Mouse (Mus musculus) embryonic facial prominence, embryonic 10.5 days (tissue): ENCODE results near the gene Wnt5b. TPM values are rescaled to one million over a fixed set of nuclear protein-coding genes. Genes with fewer than 3 reads are reported as not detected.

ENCODE experiments used
- DNase-seq: peaks from one replicate; pipeline ENCODE4 v3.0.0-alpha.2; 2017; ENCODE audit warnings: low spot score
- H3K27ac ChIP-seq: fragments of 300-500 bp; sonication (generic); replicated peaks from 2 replicates; pipeline ENCODE4 v1.5.1; 2016; ENCODE audit warnings: mild to moderate bottlenecking
- H3K27me3 ChIP-seq: fragments of 300-500 bp; sonication (generic); replicated peaks from 2 replicates; pipeline ENCODE4 v1.6.1; 2016; ENCODE audit warnings: low read depth, mild to moderate bottlenecking; ENCODE audit not compliant: poor library complexity, severe bottlenecking
- H3K36me3 ChIP-seq: fragments of 300-500 bp; sonication (generic); replicated peaks from 2 replicates; pipeline ENCODE4 v1.6.1; 2016; ENCODE audit warnings: mild to moderate bottlenecking, moderate library complexity
- H3K4me1 ChIP-seq: fragments of 300-500 bp; sonication (generic); 2 replicates; pipeline ENCODE4 v1.6.1; 2016
- H3K4me3 ChIP-seq: fragments of 300-500 bp; sonication (generic); 2 replicates; pipeline ENCODE4 v1.5.1; 2016; ENCODE audit warnings: mild to moderate bottlenecking, moderate library complexity
- H3K9me3 ChIP-seq: fragments of 300-500 bp; sonication (generic); 2 replicates; pipeline ENCODE4 v1.6.1; 2016; ENCODE audit warnings: mild to moderate bottlenecking
- WGBS: fragments of 180-500 bp; shearing (Covaris S2); methylation state at CpG from one replicate; pipeline ENCODE4 v1.1.7; 2016; 5-methylcytosine and 5-hydroxymethylcytosine counted together
- polyA plus RNA-seq: library from polyadenylated mRNA; unstranded; fragments of >200 nt; fragmentation: Nextera tagmentation; extraction: Ambion mirVana; gene quantifications from 2 replicates; pipeline ENCODE4 v1.2.1, GENCODE M21; 2016

Wnt5b gene
- polyA plus RNA-seq, 1 experiment from 2014 or later = 13.2 TPM

- H3K27ac ChIP-seq = no peak overlapping the region
- 92% methylated on average over 23 of the region's 23 CpGs for WGBS
- no peak for DNase-seq
- peaks cover 8% of the 10 kb centered on the region; the same call in 1 of the 2 replicates for H3K4me1 ChIP-seq
- no peak overlapping the region for H3K4me3 ChIP-seq
- no peaks in the 10 kb centered on the region for H3K36me3 ChIP-seq
- H3K27me3 ChIP-seq = no peaks in the 10 kb centered on the region
- H3K9me3 ChIP-seq = no peaks in the 10 kb centered on the region
Observed at GRCm38 (mm10) chr6:119565451-119566379, 21.6 kb upstream of the Wnt5b start.

- Histone ChIP-seq H3K4me3 (no peak overlapping the region), H3K27me3 (no peaks in the 10 kb centered on the region), H3K4me1 (peaks cover 8% of the 10 kb centered on the region; the same call in 1 of the 2 replicates), H3K9me3 (no peaks in the 10 kb centered on the region), H3K36me3 (no peaks in the 10 kb centered on the region), H3K27ac (no peak overlapping the region)
- WGBS = 78% methylated on average over 10 of the region's 10 CpGs
- no peak for DNase-seq
Observed at GRCm38 (mm10) chr6:119562558-119562957, 18.4 kb upstream of the Wnt5b start.

- 82% methylated on average over 7 of the region's 7 CpGs for WGBS
- no peak for DNase-seq
Observed at GRCm38 (mm10) chr6:119558855-119559254, 14.7 kb upstream of the Wnt5b start.

GRCm38 (mm10) chr6:119554439-119554838 lies 10.3 kb upstream of the Wnt5b start:
- no peaks in the 10 kb centered on the region for H3K36me3 ChIP-seq
- H3K9me3 ChIP-seq = no peaks in the 10 kb centered on the region
- DNase-seq = no peak
- no peaks in the 10 kb centered on the region for H3K27me3 ChIP-seq
- peaks cover 7% of the 10 kb centered on the region for H3K4me1 ChIP-seq
- WGBS = 69% methylated on average over 8 of the region's 8 CpGs
- H3K4me3 ChIP-seq = no peak overlapping the region
- H3K27ac ChIP-seq = no peak overlapping the region

More at GRCm38 (mm10) chr6:119558855-119559254, 14.7 kb upstream of the Wnt5b start:
- H3K36me3 ChIP-seq = no peaks in the 10 kb centered on the region
- no peaks in the 10 kb centered on the region for H3K9me3 ChIP-seq
- H3K27ac ChIP-seq = no peak overlapping the region
- no peaks in the 10 kb centered on the region for H3K27me3 ChIP-seq
- H3K4me1 ChIP-seq = peaks cover 3% of the 10 kb centered on the region; the same call in 1 of the 2 replicates
- no peak overlapping the region for H3K4me3 ChIP-seq

- under 1% methylated on average over 14 of the region's 14 CpGs for WGBS
- Histone ChIP-seq H3K27me3 (peaks cover 53% of the 10 kb centered on the region), H3K36me3 (no peaks in the 10 kb centered on the region), H3K27ac (peak overlapping the region; percentile 94), H3K4me1 (peaks cover 43% of the 10 kb centered on the region), H3K9me3 (no peaks in the 10 kb centered on the region; the same call in 1 of the 2 replicates), H3K4me3 (peak overlapping the region; percentile 87)
- peak; percentile 57 for DNase-seq
Observed at GRCm38 (mm10) chr6:119544518-119544864, 344 bp upstream of the Wnt5b start.

- peaks cover 46% of the 10 kb centered on the region for H3K4me1 ChIP-seq
- WGBS = under 1% methylated on average over 30 of the region's 30 CpGs
- H3K9me3 ChIP-seq = no peaks in the 10 kb centered on the region; the same call in 1 of the 2 replicates
- peaks cover 53% of the 10 kb centered on the region for H3K27me3 ChIP-seq
- H3K36me3 ChIP-seq = no peaks in the 10 kb centered on the region
- H3K4me3 ChIP-seq = peak overlapping the region; percentile 87
- peak overlapping the region; percentile 94 for H3K27ac ChIP-seq
- DNase-seq = no peak
Observed at GRCm38 (mm10) chr6:119543456-119543802, 718 bp downstream of the Wnt5b start.

- 83% methylated on average over 12 of the region's 12 CpGs for WGBS
- Histone ChIP-seq H3K27me3 (peaks cover 4% of the 10 kb centered on the region; the same call in 1 of the 2 replicates), H3K4me1 (peaks cover 23% of the 10 kb centered on the region), H3K27ac (no peak overlapping the region), H3K36me3 (no peaks in the 10 kb centered on the region), H3K9me3 (no peaks in the 10 kb centered on the region), H3K4me3 (no peak overlapping the region)
- DNase-seq = no peak
Observed at GRCm38 (mm10) chr6:119535867-119536266, 8.3 kb downstream of the Wnt5b start.

GRCm38 (mm10) chr6:119533170-119533709 lies 10.9 kb downstream of the Wnt5b start:
- H3K27me3 ChIP-seq = no peaks in the 10 kb centered on the region
- no peak overlapping the region for H3K4me3 ChIP-seq
- H3K4me1 ChIP-seq = peaks cover 16% of the 10 kb centered on the region
- 86% methylated on average over 9 of the region's 9 CpGs for WGBS
- H3K9me3 ChIP-seq = no peaks in the 10 kb centered on the region
- no peak overlapping the region for H3K27ac ChIP-seq
- no peak for DNase-seq
- H3K36me3 ChIP-seq = no peaks in the 10 kb centered on the region

- Histone ChIP-seq H3K36me3 (no peaks in the 10 kb centered on the region), H3K27ac (no peak overlapping the region), H3K9me3 (no peaks in the 10 kb centered on the region), H3K4me3 (no peak overlapping the region), H3K27me3 (no peaks in the 10 kb centered on the region), H3K4me1 (peaks cover 5% of the 10 kb centered on the region; the same call in 1 of the 2 replicates)
- DNase-seq = no peak
- WGBS = 90% methylated on average over 3 of the region's 3 CpGs
Observed at GRCm38 (mm10) chr6:119529659-119530058, 14.5 kb downstream of the Wnt5b start.

GRCm38 (mm10) chr6:119526498-119526897 lies 17.6 kb downstream of the Wnt5b start:
- H3K27me3 ChIP-seq = no peaks in the 10 kb centered on the region
- no peak overlapping the region for H3K27ac ChIP-seq
- H3K4me1 ChIP-seq = peaks cover 27% of the 10 kb centered on the region
- 77% methylated on average over 5 of the region's 5 CpGs for WGBS
- H3K9me3 ChIP-seq = no peaks in the 10 kb centered on the region
- H3K36me3 ChIP-seq = no peaks in the 10 kb centered on the region
- no peak overlapping the region for H3K4me3 ChIP-seq
- DNase-seq = no peak

GRCm38 (mm10) chr6:119521931-119522391 lies 22.2 kb downstream of the Wnt5b start:
- DNase-seq = no peak
- peak overlapping the region; percentile 21; the same call in 1 of the 2 replicates for H3K27ac ChIP-seq
- H3K27me3 ChIP-seq = no peaks in the 10 kb centered on the region
- 30% methylated on average over 3 of the region's 3 CpGs for WGBS
- no peaks in the 10 kb centered on the region for H3K9me3 ChIP-seq
- H3K4me1 ChIP-seq = peaks cover 36% of the 10 kb centered on the region
- H3K36me3 ChIP-seq = peaks cover 2% of the 10 kb centered on the region; the same call in 1 of the 2 replicates
- H3K4me3 ChIP-seq = no peak overlapping the region

GRCm38 (mm10) chr6:119521482-119521900 lies 22.7 kb downstream of the Wnt5b start:
- 78% methylated on average over 3 of the region's 3 CpGs for WGBS
- H3K27ac ChIP-seq = peak overlapping the region; percentile 21; the same call in 1 of the 2 replicates
- H3K9me3 ChIP-seq = 0 out of 2 replicates have a peak, but pooled peaks cover 3% of the 10 kb centered on the region
- H3K27me3 ChIP-seq = no peaks in the 10 kb centered on the region
- DNase-seq = no peak
- peaks cover 7% of the 10 kb centered on the region for H3K36me3 ChIP-seq
- no peak overlapping the region for H3K4me3 ChIP-seq
- H3K4me1 ChIP-seq = peaks cover 34% of the 10 kb centered on the region
